Mouse (Mus musculus): ENCODE measurements around the gene Eif4g3. TPM values are rescaled to one million over a fixed set of nuclear protein-coding genes. Genes with fewer than 3 reads are reported as not detected.
A peak's percentile ranks its signal among the peaks of the same experiment; 100 is the strongest.
"Not testable (repeated sequence)": the region's sequence is repeated elsewhere in the genome, so short reads cannot be mapped to it uniquely, and the experiment has no call there.

Gene Eif4g3
- polyA plus RNA-seq, 1 experiment from 2014 or later: 61.6 TPM

GRCm38 (mm10) chr4:138051488-138051887, 58.7 kb downstream of the Eif4g3 start:
- Histone ChIP-seq H3K27ac (0 out of 2 replicates have a peak overlapping the region, but pooled peaks have one; percentile 4), H3K36me3 (peaks cover 28% of the 10 kb centered on the region), H3K4me1 (no peaks in the 10 kb centered on the region), H3K4me3 (no peak overlapping the region), H3K9ac (no peak overlapping the region), H3K9me3 (replicated peaks) (no peaks in the 10 kb centered on the region), H3K4me2 (replicated peaks) (no peak overlapping the region), H3K27me3 (no peaks in the 10 kb centered on the region)
- no peak for ATAC-seq (ENCODE audit: low FRiP score)
- WGBS: 99% methylated on average over 9 of the region's 9 CpGs

- H3K27ac ChIP-seq: no peak overlapping the region
- H3K36me3 ChIP-seq: peaks cover 34% of the 10 kb centered on the region
- H3K9me3 ChIP-seq (replicated peaks): no peaks in the 10 kb centered on the region
- no peaks in the 10 kb centered on the region for H3K27me3 ChIP-seq
- H3K4me3 ChIP-seq: no peak overlapping the region
- 55% methylated on average over 5 of the region's 5 CpGs for WGBS
- H3K4me2 ChIP-seq (replicated peaks): no peak overlapping the region
- H3K4me1 ChIP-seq: no peaks in the 10 kb centered on the region
- H3K9ac ChIP-seq: no peak overlapping the region
- ATAC-seq (ENCODE audit: low FRiP score): no peak
Measured at GRCm38 (mm10) chr4:138056658-138057057, 63.8 kb downstream of the Eif4g3 start.

GRCm38 (mm10) chr4:138057196-138057754, 64.5 kb downstream of the Eif4g3 start:
- not testable (repeated sequence) for H3K27ac ChIP-seq; H3K9me3 ChIP-seq (replicated peaks); ATAC-seq (ENCODE audit: low FRiP score); H3K27me3 ChIP-seq; H3K4me2 ChIP-seq (replicated peaks); H3K4me3 ChIP-seq; H3K4me1 ChIP-seq; H3K9ac ChIP-seq
- peaks cover 40% of the 10 kb centered on the region for H3K36me3 ChIP-seq
- 98% methylated on average over 22 of the region's 22 CpGs for WGBS

- H3K36me3 ChIP-seq: peaks cover 32% of the 10 kb centered on the region
- no peaks in the 10 kb centered on the region for H3K27me3 ChIP-seq
- H3K9ac ChIP-seq: no peak overlapping the region
- no peaks in the 10 kb centered on the region for H3K4me1 ChIP-seq
- WGBS: 88% methylated on average over 4 of the region's 4 CpGs
- no peak overlapping the region for H3K4me3 ChIP-seq
- ATAC-seq (ENCODE audit: low FRiP score): no peak
- H3K9me3 ChIP-seq (replicated peaks): no peaks in the 10 kb centered on the region
- H3K4me2 ChIP-seq (replicated peaks): no peak overlapping the region
- H3K27ac ChIP-seq: no peak overlapping the region
Measured at GRCm38 (mm10) chr4:138061161-138061560, 68.3 kb downstream of the Eif4g3 start.

- no peak overlapping the region for H3K4me2 ChIP-seq (replicated peaks)
- no peak overlapping the region for H3K4me3 ChIP-seq
- H3K27me3 ChIP-seq: no peaks in the 10 kb centered on the region
- ATAC-seq (ENCODE audit: low FRiP score): no peak
- H3K4me1 ChIP-seq: no peaks in the 10 kb centered on the region
- H3K27ac ChIP-seq: no peak overlapping the region
- H3K36me3 ChIP-seq: peaks cover 29% of the 10 kb centered on the region
- H3K9ac ChIP-seq: no peak overlapping the region
- WGBS: 86% methylated on average over 7 of the region's 7 CpGs
- no peaks in the 10 kb centered on the region for H3K9me3 ChIP-seq (replicated peaks)
Measured at GRCm38 (mm10) chr4:138063372-138064265, 70.8 kb downstream of the Eif4g3 start.

- Histone ChIP-seq H3K36me3 (peaks cover 29% of the 10 kb centered on the region), H3K4me1 (no peaks in the 10 kb centered on the region), H3K4me2 (replicated peaks) (no peak overlapping the region), H3K4me3 (no peak overlapping the region), H3K27me3 (no peaks in the 10 kb centered on the region), H3K9me3 (replicated peaks) (no peaks in the 10 kb centered on the region), H3K27ac (no peak overlapping the region), H3K9ac (no peak overlapping the region)
- ATAC-seq (ENCODE audit: low FRiP score): no peak
- WGBS: 89% methylated on average over 11 of the region's 11 CpGs
Measured at GRCm38 (mm10) chr4:138064882-138065592, 72.2 kb downstream of the Eif4g3 start.

- Histone ChIP-seq H3K4me1 (no peaks in the 10 kb centered on the region), H3K9ac (no peak overlapping the region), H3K27me3 (no peaks in the 10 kb centered on the region), H3K9me3 (replicated peaks) (no peaks in the 10 kb centered on the region), H3K27ac (no peak overlapping the region), H3K4me3 (no peak overlapping the region), H3K36me3 (peaks cover 29% of the 10 kb centered on the region), H3K4me2 (replicated peaks) (no peak overlapping the region)
- ATAC-seq (ENCODE audit: low FRiP score): no peak
- WGBS: 92% methylated on average over 4 of the region's 4 CpGs
Measured at GRCm38 (mm10) chr4:138065593-138066169, 72.9 kb downstream of the Eif4g3 start.

- H3K27me3 ChIP-seq: no peaks in the 10 kb centered on the region
- no peaks in the 10 kb centered on the region for H3K9me3 ChIP-seq (replicated peaks)
- H3K4me2 ChIP-seq (replicated peaks): no peak overlapping the region
- H3K4me3 ChIP-seq: no peak overlapping the region
- peaks cover 25% of the 10 kb centered on the region for H3K36me3 ChIP-seq
- no peaks in the 10 kb centered on the region for H3K4me1 ChIP-seq
- H3K27ac ChIP-seq: no peak overlapping the region
- H3K9ac ChIP-seq: no peak overlapping the region
- 94% methylated on average over 7 of the region's 7 CpGs for WGBS
- no peak for ATAC-seq (ENCODE audit: low FRiP score)
Measured at GRCm38 (mm10) chr4:138066421-138066820, 73.6 kb downstream of the Eif4g3 start.

GRCm38 (mm10) chr4:138067858-138068257, 75.0 kb downstream of the Eif4g3 start:
- no peak overlapping the region for H3K27ac ChIP-seq
- H3K4me3 ChIP-seq: no peak overlapping the region
- no peak for ATAC-seq (ENCODE audit: low FRiP score)
- peaks cover 14% of the 10 kb centered on the region for H3K36me3 ChIP-seq
- H3K9me3 ChIP-seq (replicated peaks): no peaks in the 10 kb centered on the region
- no peaks in the 10 kb centered on the region for H3K4me1 ChIP-seq
- H3K4me2 ChIP-seq (replicated peaks): no peak overlapping the region
- H3K27me3 ChIP-seq: no peaks in the 10 kb centered on the region
- no peak overlapping the region for H3K9ac ChIP-seq
- 88% methylated on average over 3 of the region's 3 CpGs for WGBS

- Histone ChIP-seq H3K9me3 (replicated peaks) (no peaks in the 10 kb centered on the region), H3K4me1 (peaks cover 1% of the 10 kb centered on the region; the same call in 1 of the 2 replicates), H3K4me3 (no peak overlapping the region), H3K27me3 (no peaks in the 10 kb centered on the region), H3K27ac (no peak overlapping the region), H3K4me2 (replicated peaks) (no peak overlapping the region), H3K36me3 (peaks cover 14% of the 10 kb centered on the region), H3K9ac (no peak overlapping the region)
- WGBS: 86% methylated on average over 2 of the region's 2 CpGs
- ATAC-seq (ENCODE audit: low FRiP score): no peak
Measured at GRCm38 (mm10) chr4:138068598-138068997, 75.8 kb downstream of the Eif4g3 start.

GRCm38 (mm10) chr4:138069371-138069770, 76.5 kb downstream of the Eif4g3 start:
- Histone ChIP-seq H3K27me3 (no peaks in the 10 kb centered on the region), H3K9ac (no peak overlapping the region), H3K9me3 (replicated peaks) (no peaks in the 10 kb centered on the region), H3K4me3 (no peak overlapping the region), H3K4me1 (peaks cover 3% of the 10 kb centered on the region; the same call in 1 of the 2 replicates), H3K4me2 (replicated peaks) (no peak overlapping the region), H3K36me3 (peaks cover 14% of the 10 kb centered on the region), H3K27ac (no peak overlapping the region)
- WGBS: 91% methylated on average over 4 of the region's 4 CpGs
- ATAC-seq (ENCODE audit: low FRiP score): no peak

- Histone ChIP-seq H3K36me3 (peaks cover 12% of the 10 kb centered on the region), H3K27ac (0 out of 2 replicates have a peak overlapping the region, but pooled peaks have one; percentile 40), H3K4me2 (replicated peaks) (no peak overlapping the region), H3K9me3 (replicated peaks) (no peaks in the 10 kb centered on the region), H3K27me3 (no peaks in the 10 kb centered on the region), H3K4me3 (no peak overlapping the region), H3K9ac (no peak overlapping the region), H3K4me1 (peaks cover 3% of the 10 kb centered on the region; the same call in 1 of the 2 replicates)
- no peak for ATAC-seq (ENCODE audit: low FRiP score)
- WGBS: 76% methylated on average over 6 of the region's 6 CpGs
Measured at GRCm38 (mm10) chr4:138071497-138071896, 78.7 kb downstream of the Eif4g3 start.

Data from hindbrain, embryonic 12.5 days (tissue).